Mouse (Mus musculus) telencephalon, adult 2 months (tissue): ENCODE results near the gene Cpped1.

ENCODE experiments used
- DNase-seq: peaks from one replicate; pipeline ENCODE4 v3.0.0-alpha.2; 2011; ENCODE audit warnings: low read depth, low spot score

Cpped1 gene

DNA sequence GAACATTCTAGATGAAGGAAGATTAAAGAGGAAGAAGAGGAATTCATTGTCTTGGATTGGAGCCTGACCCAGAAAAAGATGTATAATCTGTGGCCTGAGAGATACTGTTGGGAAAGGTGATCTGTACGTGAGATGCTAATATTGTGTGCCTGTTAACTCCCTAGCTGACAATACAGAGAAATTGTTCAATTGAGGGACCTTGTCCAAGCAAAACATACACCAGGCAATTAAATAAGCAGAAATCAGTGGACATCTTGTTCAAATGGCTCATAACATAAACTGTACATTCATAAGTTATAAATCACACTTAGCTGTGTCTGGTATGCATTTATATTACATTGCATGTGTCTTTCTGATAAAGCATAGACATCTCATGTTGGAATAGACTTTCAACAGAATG is 134.9 kb downstream of the Cpped1 start:
- DNase-seq, result no peak

DNA sequence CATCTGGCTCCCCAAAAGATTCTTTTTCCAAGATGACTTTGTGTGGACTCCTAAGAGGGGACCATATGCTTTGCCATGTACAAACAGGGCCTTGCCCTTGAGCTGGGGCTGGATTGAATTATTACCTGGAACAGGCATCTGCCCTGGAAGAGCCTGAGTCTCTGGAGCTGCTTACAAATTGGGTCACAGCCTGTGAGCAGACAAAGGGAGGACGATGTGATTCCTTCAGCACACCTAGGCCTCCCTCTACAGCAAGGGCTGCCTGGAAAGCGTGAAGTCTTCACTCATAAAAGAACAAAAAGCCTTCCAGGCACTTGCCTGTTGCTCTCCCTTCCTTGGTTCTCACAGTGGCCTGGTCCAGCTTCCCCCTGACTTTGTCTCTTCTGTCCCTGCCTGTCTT is 136.9 kb downstream of the Cpped1 start:
- DNase-seq, result no peak

DNA sequence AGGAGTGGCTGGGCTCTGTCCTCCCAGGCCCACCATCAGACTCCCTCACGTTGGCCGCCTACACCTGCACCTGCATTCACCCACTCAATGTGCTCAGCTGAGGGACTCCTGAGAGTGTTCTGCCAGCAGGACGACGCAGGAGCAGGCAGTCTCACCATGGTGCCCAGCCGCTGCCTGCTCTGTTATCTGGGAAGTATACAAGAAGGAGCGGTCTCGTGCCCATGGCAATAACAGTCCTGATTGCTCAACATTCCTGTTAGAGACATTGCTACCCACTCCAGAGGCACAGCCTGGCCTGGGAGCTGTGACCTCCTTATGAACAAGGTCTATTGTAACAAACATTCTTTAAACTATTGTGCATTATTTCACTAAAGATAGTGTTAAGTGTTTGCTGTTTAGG is 151.3 kb downstream of the Cpped1 start:
- no peak for DNase-seq

DNA sequence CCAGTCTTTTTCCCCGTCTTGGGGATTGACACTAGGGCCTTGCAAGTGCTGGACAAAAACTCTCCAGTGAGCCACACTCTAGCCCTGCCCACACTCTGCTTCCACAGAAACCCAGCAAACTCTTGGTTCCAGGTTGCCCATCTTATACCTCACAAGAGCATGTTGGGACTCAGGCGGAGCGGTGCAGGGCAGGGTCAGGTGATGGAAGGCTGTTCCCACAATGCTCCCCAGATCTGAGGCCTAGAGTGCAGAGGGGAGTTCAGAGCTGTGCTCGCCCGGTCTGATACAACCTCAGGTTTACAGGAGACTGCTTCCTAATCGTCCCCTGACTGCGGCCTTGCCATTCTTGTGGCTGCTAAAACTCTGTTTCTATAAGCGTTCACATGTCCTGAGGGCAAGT is 151.8 kb downstream of the Cpped1 start:
- no peak for DNase-seq

DNA sequence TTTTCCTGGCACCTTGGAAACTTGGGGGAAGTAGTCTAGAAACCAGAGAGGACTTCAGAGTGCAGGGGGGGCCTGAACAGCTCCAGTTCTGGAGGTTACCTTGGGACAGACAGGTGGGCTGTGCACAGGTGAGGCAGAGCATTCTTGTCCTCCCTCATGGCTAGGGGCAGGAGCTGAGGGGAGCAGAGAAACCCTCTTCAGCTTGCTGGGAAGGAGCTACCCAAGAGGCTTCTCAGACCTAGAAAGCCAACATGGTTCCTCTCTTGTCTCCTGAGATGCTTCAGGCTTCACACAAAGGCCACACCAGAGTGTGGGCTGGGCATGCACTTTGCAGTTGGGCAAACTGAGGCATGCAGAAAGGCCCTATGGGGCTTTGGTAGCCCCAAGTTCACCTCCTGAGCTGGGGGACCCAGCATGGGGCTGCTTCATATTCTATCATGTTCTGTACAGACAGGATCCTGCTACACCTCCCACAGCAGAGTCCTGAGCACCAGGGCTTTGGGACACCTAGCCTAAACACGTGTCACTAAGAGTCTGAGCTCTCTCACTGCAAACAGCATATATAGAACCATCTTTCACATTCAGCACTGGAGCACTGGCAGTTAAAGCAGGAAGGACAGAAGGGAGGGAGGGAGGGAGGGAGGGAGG is 152.5 kb downstream of the Cpped1 start:
- DNase-seq, result no peak

DNA sequence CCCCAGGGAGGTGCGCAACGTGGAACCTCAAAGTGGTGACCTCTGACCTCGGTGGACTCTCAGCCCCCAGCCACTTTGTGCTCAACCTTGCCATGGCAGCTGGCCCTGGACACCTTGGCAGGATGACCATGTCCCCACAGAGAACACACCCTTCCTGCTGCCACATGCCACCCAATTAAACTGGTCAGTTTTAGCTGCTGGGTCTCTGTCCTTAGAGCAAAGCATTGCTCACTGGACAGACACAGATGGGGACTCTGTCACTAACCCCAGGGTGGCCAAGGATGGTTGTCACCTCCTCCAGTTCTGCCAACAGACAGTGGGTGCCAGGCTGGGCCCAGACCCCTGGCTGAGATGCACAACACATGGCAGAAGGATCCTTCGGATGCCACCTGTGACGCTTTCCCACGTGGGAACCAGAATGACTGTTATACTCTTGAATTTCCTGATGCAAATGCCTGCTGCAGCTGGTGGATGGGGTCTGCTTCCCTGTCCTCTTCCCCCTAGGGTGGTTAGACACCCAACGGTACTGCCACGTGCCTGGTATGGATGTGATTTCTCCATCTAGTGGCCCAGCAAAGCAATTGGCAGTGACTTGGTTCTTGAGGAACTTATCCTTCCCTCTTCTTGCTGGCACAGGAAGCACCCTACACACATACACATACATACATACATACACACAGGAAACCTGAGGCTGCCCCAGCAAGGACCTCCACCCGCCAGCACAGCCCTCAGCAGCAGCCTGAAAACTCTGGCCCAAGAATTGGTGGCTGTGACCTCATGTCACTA is 153.8 kb downstream of the Cpped1 start:
- no peak for DNase-seq

DNA sequence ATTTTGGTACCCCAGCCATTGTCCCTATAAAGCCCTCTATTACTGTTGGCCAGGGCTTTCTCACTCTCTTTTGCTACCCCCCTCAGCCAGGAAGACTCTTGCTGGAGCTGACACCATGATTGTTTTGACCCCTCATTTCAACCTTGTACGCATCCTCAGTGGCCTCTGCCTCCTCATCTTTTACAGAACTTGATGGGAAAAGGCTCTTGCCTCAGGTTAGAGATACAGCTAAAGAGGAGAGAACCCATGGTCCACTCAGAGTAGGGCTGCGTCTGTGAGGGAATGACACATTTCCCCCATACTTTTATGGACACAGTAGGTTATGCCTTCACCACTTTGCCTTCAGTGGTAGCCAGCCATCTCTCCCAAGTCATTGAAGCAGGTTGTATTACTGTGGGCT is 155.1 kb downstream of the Cpped1 start:
- DNase-seq, result no peak
